8 mouse cellular contexts compared by ENCODE assay signal in genomic region chr16:32643661-32644061, GRCm38 (mm10). TPM values are rescaled to one million over a fixed set of nuclear protein-coding genes. Genes with fewer than 3 reads are reported as not detected.
DNase-seq lines count a peak whose midpoint lies in the region; ATAC-seq and TF ChIP-seq lines count a peak whose summit lies in the region.

Tnk2 (plus strand) TSS chr16:32643874.

- H3K27ac ChIP-seq in cerebellum, adult 2 months (ENCODE audit: insufficient read depth, low read length) = peak within 1 kb of the TSS; percentile 63
- peak within 1 kb of the TSS; percentile 79 for H3K27ac ChIP-seq in lung, embryonic 16.5 days (ENCODE audit: low read length)

- H3K4me1 ChIP-seq in cerebellum, adult 2 months (ENCODE audit: control insufficient read depth, insufficient read depth, low read length) = peaks cover 4% of the 10 kb centered on the region
- H3K4me1 ChIP-seq in lung, embryonic 16.5 days (replicated peaks; ENCODE audit: control insufficient read depth, insufficient read depth, low read length) = peaks cover 29% of the 10 kb centered on the region

- under 1% methylated on average over 27 of the region's 40 CpGs for WGBS in cerebellum, adult 2 months
- 1% methylated on average over 22 of the region's 40 CpGs for WGBS in lung, embryonic 16.5 days

- peak; percentile 51 for TF ChIP-seq POLR2A in cerebellum, adult 2 months (IDR thresholded peaks at IDR 0.05; ENCODE audit: borderline replicate concordance, insufficient read depth, low read length)

- H3K4me3 ChIP-seq in cerebellum, adult 2 months (replicated peaks; ENCODE audit: insufficient read depth, low read depth, low read length) = peak within 1 kb of the TSS; percentile 68
- peak within 1 kb of the TSS; percentile 90 for H3K4me3 ChIP-seq in lung, embryonic 16.5 days (ENCODE audit: low read length)

- H3K9ac ChIP-seq in lung, embryonic 16.5 days (ENCODE audit: low read length) = peak within 1 kb of the TSS; percentile 93

- no peaks in the 10 kb centered on the region for H3K27me3 ChIP-seq in cerebellum, adult 2 months (ENCODE audit: control insufficient read depth, insufficient read depth, low read length)
- H3K27me3 ChIP-seq in lung, embryonic 16.5 days (ENCODE audit: control insufficient read depth, insufficient read depth, low read depth, low read length) = no peaks in the 10 kb centered on the region

- TF ChIP-seq CTCF in cerebellum, adult 2 months (IDR thresholded peaks at IDR 0.05; ENCODE audit: borderline replicate concordance, insufficient read depth, low read depth, low read length) = no peak

- no peaks in the 10 kb centered on the region for H3K36me3 ChIP-seq in lung, embryonic 16.5 days (ENCODE audit: control insufficient read depth, insufficient read depth, low read length)

- ATAC-seq in hematopoietic stem cell, adult 5-6 weeks (replicated peaks in 1 of 2; ENCODE audit: insufficient read depth in 1 of 2, low FRiP score in 2 of 2, low TSS enrichment in 1 of 2, low read depth in 1 of 2, poor library complexity in 2 of 2, severe bottlenecking in 2 of 2) = peak; percentile 37 to 57
- peak; percentile 91 for ATAC-seq in lung, embryonic 16.5 days (ENCODE audit: low read depth)

- H3K9me3 ChIP-seq in lung, embryonic 16.5 days (ENCODE audit: control insufficient read depth, low read length) = no peaks in the 10 kb centered on the region

- peak within 1 kb of the TSS; percentile 98 for H3K4me2 ChIP-seq in lung, embryonic 16.5 days (ENCODE audit: low read depth, low read length)

- DNase-seq in MN1 (ENCODE audit: low spot score) = peak; percentile 87
- peak; percentile 90 for DNase-seq in cerebellum, adult 2 months
- DNase-seq in forelimb bud, embryonic 11.5 days (ENCODE audit: low read depth, low spot score) = peak; percentile 83
- peak; percentile 58 for DNase-seq in layer of hippocampus, adult 9-10 months (ENCODE audit: low spot score)
- peak; percentile 65 for DNase-seq in retina, adult 2 months (ENCODE audit: low read depth, low spot score)
- DNase-seq in thymus, postnatal 36 days = peak; percentile 90 to 92

RNA-seq across cellular contexts. Expression of gene Tnk2, which starts in this region (rescaled TPM):
- polyA plus RNA-seq in cerebellum, adult 2 months (2012; rRNA removed) = 238 and 239 TPM in 2 replicates
- 3.5 and 5.7 TPM in 2 replicates for total RNA-seq in hematopoietic stem cell, adult 5-6 weeks (2017)
- polyA plus RNA-seq in lung, embryonic 16.5 days (2015; fragmentation: Nextera tagmentation; extraction: Ambion mirVana) = 15.4 and 18.0 TPM in 2 replicates

Comparison
In these comparisons a context has a peak if more than half of its experiments do, and no peak if none do; other contexts are left out.
1. Peak in every context shown above with its lines: DNase-seq, ATAC-seq, H3K4me3 ChIP-seq and H3K27ac ChIP-seq.
2. RNA of gene Tnk2 (polyA plus RNA-seq): 238 to 239 TPM in cerebellum, adult 2 months; 15.4 to 18.0 TPM in lung, embryonic 16.5 days; every median in the first group is over 10 times any median in the second.